Mouse (Mus musculus): ENCODE measurements around the gene Scube1.

DNA sequence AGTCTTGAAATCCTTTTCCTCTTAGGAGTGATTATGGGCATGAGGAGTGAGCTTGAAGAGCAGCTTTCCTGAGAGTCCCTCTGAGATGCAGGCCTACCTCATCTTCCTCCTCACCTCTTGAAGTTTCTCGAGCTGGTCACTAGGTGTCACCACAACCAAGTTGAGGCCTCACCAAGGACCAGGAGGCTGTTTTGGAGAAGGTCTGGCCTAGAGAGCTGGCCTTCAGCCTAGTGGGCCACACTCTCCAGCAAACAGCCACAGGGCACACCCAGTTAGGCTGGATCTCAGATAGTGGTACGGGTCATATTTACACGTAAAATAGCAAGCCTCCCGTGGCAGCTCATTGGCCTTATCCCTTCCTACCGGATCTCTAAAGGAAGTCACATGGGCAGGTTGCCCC is 60.1 kb downstream of the Scube1 start:
- TF ChIP-seq CTCF (IDR thresholded peaks at IDR 0.05) (peak; percentile 86), POLR2A (IDR thresholded peaks at IDR 0.05; ENCODE audit: insufficient read depth, low read depth, low read length) (no peak), EP300 (IDR thresholded peaks at IDR 0.05; ENCODE audit: insufficient read depth, low read depth, low read length) (peak; percentile 87; the same call in 1 of the 2 replicates)
